Mouse (Mus musculus) olfactory bulb, adult 2 months (tissue): ENCODE data around the gene Wiz. TPM values are rescaled to one million over a fixed set of nuclear protein-coding genes. Genes with fewer than 3 reads are reported as not detected.
A peak's percentile ranks its signal among the peaks of the same experiment; 100 is the strongest.

ENCODE experiments used
- H3K27ac ChIP-seq: fragments of 200-500 bp; 2 replicates; pipeline ENCODE4 v1.5.1; 2012; ENCODE audit warnings: low read depth, low read length; ENCODE audit not compliant: insufficient read depth
- H3K4me1 ChIP-seq: fragments of 200-500 bp; 2 replicates; pipeline ENCODE4 v1.6.1; 2012; ENCODE audit warnings: low read length; ENCODE audit not compliant: control insufficient read depth, insufficient read depth
- H3K4me3 ChIP-seq: fragments of 200-500 bp; 2 replicates; pipeline ENCODE4 v1.5.1; 2012; ENCODE audit warnings: mild to moderate bottlenecking, low read depth, low read length, moderate library complexity; ENCODE audit not compliant: insufficient read depth
- CTCF ChIP-seq: fragments of 200-500 bp; IDR thresholded peaks from 2 replicates; pipeline ENCODE4 v1.5.1; 2012; ENCODE audit warnings: low read depth, mild to moderate bottlenecking, low read length, moderate library complexity; ENCODE audit not compliant: insufficient read depth
- POLR2A ChIP-seq: fragments of 200-500 bp; IDR thresholded peaks from 2 replicates; pipeline ENCODE4 v1.6.1; 2012; ENCODE audit warnings: mild to moderate bottlenecking, low read depth, low read length, moderate library complexity; ENCODE audit not compliant: insufficient read depth
- WGBS: fragments of 180-500 bp; shearing (Covaris S2); methylation state at CpG from one replicate; pipeline ENCODE4 v1.1.7; 2018; 5-methylcytosine and 5-hydroxymethylcytosine counted together
- polyA plus RNA-seq: library from polyadenylated mRNA; stranded (reverse); fragments of >200 nt; gene quantifications from 2 replicates; pipeline ENCODE4 v1.2.4, GENCODE M21; 2012; ENCODE audit warnings: low replicate concordance; ENCODE audit not compliant: missing spikeins, insufficient read depth, insufficient read length

Wiz gene
- polyA plus RNA-seq, 1 experiment, result not detected

DNA sequence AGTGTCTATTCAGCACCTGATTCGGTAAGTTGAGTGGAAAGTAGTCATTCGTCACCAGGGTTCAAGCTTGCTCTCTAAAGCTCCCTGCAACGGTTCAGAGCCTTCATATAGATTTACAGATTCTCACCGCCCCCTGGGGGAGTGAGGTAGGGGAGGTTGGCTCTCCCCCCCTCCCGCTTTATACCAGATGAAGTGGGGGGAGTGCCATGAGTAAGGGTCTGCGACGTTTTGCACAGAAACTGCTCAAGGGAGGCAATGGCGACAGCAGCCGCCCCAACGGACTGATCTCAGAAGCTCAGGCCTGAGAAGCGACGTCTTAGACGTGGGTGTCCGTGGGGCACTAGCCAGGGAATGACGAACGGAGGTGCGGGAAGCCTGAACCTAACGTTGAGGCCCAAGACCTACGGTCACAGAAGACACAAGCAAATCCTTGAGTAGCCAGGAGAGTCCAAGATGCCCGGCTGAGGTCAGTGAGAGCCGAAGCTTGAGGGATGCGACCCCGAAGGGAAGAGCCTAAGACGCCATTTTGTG, 39.3 kb downstream of the Wiz start:
- Histone ChIP-seq H3K4me3 (peak overlapping the region; percentile 90), H3K4me1 (peaks cover 7% of the 10 kb centered on the region; the same call in 1 of the 2 replicates), H3K27ac (peak overlapping the region; percentile 93)
- TF ChIP-seq CTCF (no peak), POLR2A (no peak)
- under 1% methylated on average over 24 of the region's 24 CpGs for WGBS

DNA sequence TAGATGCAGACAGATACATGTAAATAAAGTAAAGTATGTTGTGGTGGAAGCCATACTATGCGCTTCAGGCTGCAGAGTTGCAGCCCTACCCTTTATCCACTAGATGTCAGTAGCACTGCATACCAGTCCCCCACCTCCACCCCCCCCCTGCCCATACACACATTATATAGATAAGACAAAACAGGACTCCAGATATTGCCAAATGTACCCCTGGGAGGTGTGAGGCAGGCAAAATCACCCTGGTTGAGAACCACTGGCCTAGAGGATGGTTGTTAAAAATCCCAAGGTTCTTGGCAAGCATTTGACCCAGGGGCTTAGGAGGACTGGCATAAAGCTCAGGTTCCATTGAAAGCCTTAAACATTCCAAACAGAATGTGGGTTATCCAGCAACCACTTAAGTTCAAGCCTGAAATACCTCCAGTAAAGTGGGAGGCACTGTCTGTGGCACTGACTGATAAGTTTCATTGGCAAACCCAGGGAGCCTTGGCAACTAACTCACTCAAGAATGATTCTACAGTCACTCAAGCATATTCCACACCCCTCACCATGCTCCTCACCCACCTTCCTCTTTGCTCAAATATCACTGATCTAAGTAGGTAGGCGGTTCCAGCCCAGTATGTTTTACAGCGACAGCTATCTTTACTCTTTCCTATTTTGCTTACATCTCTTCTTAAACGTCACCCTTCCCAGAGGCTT, 40.1 kb downstream of the Wiz start:
- no peak for TF ChIP-seq CTCF

DNA sequence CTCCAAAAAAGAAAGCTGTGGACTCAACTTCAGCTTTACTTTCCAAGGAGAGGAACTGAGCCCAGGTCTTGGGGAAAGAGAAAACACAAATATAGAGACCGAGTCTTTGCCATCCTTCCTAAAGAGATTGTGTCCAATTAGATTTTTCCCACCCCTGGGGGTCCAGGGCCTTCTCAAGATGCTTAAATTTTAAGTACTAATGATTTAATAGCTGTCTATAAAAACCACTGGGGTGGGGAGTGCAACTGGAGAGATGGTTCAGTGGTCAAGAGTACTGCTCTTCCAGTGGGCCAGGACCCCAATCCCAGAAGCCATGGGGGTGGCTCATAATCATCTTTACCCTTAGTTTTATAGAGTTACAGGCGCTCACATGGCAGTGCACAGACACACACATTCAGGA, 40.8 kb downstream of the Wiz start:
- WGBS, result 82% methylated on average over 2 of the region's 2 CpGs
- TF ChIP-seq POLR2A, result no peak
- no peak for TF ChIP-seq CTCF
- Histone ChIP-seq H3K4me3 (no peak overlapping the region), H3K27ac (no peak overlapping the region), H3K4me1 (peaks cover 2% of the 10 kb centered on the region; the same call in 1 of the 2 replicates)

More for the DNA sequence above, 40.1 kb downstream of the Wiz start:
- Histone ChIP-seq H3K4me1 (peaks cover 3% of the 10 kb centered on the region; the same call in 1 of the 2 replicates), H3K4me3 (peak overlapping the region; percentile 36), H3K27ac (no peak overlapping the region)
- WGBS, result 6% methylated on average over 4 of the region's 4 CpGs

DNA sequence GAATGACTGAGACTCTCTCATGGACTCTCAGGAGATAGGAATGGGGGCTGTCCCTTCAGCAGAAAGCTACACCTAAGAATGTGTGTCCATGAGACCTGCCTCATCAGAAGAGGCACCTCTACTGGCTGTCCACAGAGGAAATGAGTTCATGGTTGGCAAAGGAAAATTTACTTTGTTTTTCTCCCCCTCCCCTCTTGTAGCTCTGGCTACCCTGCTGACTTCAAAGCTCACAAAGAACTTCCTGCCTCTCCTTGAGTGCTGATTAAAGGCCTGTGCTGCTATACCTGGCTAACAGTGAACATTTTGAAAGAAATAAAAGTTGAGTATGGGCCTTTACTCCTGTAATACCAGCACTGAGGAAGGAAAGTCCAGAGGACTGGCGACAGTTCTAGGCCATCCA, 48.1 kb downstream of the Wiz start:
- no peak overlapping the region for H3K27ac ChIP-seq
- no peaks in the 10 kb centered on the region for H3K4me1 ChIP-seq
- no peak overlapping the region for H3K4me3 ChIP-seq
- 93% methylated on average over 1 of the region's 1 CpGs for WGBS
- no peak for TF ChIP-seq POLR2A
- no peak for TF ChIP-seq CTCF

DNA sequence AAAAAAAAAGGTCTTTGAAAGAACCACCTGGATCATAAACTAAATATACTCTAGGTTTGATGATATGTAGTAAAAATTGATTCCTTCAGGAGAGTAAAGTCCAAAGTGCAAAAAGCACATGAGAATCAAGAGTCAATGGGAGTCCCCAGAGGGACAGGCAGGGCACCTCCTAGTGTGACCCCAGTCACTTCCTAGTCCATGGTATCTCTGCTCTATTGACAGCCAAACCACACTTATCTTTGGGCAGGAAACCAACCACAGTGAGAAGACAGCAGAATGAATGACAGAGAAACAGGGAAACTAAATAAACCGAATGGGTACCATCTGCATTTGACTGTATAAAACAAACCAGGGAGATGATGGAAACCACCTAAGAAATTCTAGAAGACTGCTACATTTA, 49.1 kb downstream of the Wiz start:
- WGBS, result 81% methylated on average over 1 of the region's 1 CpGs
- H3K27ac ChIP-seq, result no peak overlapping the region
- no peak overlapping the region for H3K4me3 ChIP-seq
- H3K4me1 ChIP-seq, result no peaks in the 10 kb centered on the region
- TF ChIP-seq POLR2A (no peak), CTCF (no peak)

DNA sequence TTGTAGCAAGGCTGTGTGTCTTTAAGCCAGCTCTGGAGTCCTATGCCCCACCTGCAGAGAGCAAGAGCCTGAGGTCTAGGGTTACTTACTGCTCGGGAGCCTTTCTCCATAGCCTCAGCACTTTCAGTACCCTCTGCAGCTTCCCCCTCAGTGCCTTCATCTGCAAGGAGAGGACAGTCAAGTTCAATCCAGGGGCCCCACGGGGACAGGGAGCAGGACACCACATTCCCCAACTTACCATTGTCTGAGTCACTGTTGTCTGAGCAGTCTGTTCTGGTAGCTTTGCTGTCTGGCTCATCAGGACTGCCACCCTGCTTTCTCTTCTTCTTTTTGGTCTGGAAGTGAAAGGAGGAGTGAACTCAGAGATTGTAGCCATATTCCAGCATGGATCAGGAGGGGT, 53.4 kb downstream of the Wiz start:
- Histone ChIP-seq H3K27ac (no peak overlapping the region), H3K4me1 (no peaks in the 10 kb centered on the region), H3K4me3 (no peak overlapping the region)
- no peak for TF ChIP-seq POLR2A
- no peak for TF ChIP-seq CTCF
- 83% methylated on average over 2 of the region's 2 CpGs for WGBS

DNA sequence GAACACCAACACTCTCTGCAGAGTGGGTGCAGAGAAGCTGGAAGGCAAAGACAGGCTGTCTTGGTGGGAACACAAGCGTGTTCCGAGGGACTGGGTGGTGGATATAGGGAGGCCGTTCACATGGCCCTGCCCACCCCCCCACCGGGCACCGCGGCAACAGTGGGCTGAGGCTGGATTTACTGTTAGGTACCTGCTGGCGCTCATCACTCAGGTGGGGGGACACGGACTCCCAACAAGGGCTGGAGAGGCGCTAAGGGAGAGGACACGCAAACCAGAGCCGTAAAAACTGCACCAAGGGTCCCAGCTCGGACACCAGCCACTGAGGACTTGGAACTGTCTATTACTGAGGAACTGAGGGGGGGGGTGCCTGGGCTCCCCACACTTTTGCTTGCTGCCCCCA, 54.3 kb downstream of the Wiz start:
- 91% methylated on average over 12 of the region's 12 CpGs for WGBS
- H3K27ac ChIP-seq, result no peak overlapping the region
- no peak overlapping the region for H3K4me3 ChIP-seq
- H3K4me1 ChIP-seq, result no peaks in the 10 kb centered on the region
- TF ChIP-seq POLR2A (no peak), CTCF (no peak)

DNA sequence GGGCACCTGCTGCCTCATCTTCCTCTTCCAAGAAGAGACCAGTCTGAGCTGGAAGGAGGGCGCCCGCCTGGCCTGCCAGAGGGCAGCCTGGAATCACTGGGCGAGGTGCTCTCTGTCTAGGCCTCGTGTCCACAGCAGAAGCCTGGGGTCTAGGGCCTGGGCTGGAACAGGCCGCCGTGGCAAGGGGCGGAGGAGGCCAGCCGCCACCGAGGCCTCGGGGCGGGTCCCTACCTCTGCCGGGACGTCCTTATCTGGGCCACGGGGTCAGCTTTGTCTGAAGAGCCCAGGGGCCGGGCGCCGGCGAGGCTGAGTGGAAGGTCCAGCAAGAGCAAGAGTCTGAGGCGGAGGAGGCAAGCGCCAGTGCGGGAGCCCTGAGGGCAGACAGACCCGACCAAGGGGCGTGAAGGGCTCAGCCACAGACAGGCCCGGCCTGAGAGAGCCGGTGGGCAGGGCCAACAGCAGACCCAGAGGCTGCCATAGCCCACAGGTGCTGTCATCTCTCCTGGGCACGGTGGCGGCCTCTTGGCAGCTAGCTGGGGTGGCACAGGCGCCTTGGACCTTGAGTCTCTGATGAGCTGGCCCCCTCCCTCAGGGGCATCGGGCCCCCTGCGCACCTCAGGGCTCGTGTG, 55.5 kb downstream of the Wiz start:
- WGBS, result 90% methylated on average over 31 of the region's 31 CpGs
- no peak overlapping the region for H3K4me3 ChIP-seq
- H3K27ac ChIP-seq, result no peak overlapping the region
- TF ChIP-seq POLR2A (no peak), CTCF (no peak)
- no peaks in the 10 kb centered on the region for H3K4me1 ChIP-seq

DNA sequence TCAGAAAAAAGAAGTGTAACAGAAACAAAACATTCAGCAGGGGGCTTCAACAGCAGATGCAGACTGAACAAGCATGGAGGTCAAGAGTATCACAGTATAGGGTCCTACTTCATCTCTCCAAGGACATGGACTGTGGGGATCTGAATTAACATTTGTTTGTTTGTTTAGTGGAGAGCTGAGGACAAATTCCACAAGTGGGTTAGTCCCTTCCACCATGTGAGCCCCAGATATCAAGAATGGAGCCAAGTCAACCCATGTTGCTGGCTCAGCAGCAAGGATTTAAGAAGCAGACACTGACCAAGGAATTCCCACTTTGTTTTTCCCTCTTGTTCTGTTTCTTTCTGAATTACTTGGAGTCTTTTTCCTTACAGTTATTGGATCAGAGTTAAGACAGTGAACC, 61.7 kb downstream of the Wiz start:
- H3K4me1 ChIP-seq, result no peaks in the 10 kb centered on the region
- H3K27ac ChIP-seq, result no peak overlapping the region
- TF ChIP-seq CTCF (no peak), POLR2A (no peak)
- H3K4me3 ChIP-seq, result no peak overlapping the region
